Comparison of ENCODE assay signal across 8 mouse cellular contexts in the genomic region with DNA sequence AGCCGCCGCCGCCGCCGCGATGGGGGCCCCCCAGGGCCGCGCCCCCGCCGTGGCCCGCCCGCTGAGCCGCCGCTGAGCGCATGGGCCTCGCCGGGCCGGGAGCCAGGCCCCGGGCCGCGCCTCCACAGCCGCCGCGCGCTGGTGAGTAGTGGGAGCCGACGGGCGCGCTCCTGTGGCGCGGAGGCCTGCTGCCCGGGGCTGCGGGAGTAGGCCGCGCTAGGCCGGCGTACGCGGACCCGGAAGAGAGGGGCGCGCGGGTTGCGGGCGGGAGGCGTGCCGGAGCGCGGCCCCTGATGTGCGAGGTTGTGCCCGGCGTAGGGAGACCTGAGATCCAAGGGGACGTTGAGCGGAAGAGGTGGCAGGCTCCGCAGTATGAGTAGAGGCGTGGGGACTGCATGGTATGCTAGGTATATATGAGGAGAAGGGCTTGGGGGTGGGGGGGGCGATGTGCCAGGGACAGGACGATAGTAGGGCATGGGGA. TPM values are rescaled to one million over a fixed set of nuclear protein-coding genes. Genes with fewer than 3 reads are reported as not detected.
DNase-seq lines count a peak whose midpoint lies in the region; ATAC-seq and TF ChIP-seq lines count a peak whose summit lies in the region.

No protein-coding gene starts in this region.

- H3K4me3 ChIP-seq in heart, embryonic 13.5 days = peak overlapping the region; percentile 96
- H3K4me3 ChIP-seq in C2C12 (ENCODE audit: insufficient read depth, poor library complexity, severe bottlenecking) = peak overlapping the region; percentile 65
- peak overlapping the region; percentile 97 for H3K4me3 ChIP-seq in limb, embryonic 15.5 days
- H3K4me3 ChIP-seq in neural tube, embryonic 13.5 days = peak overlapping the region; percentile 95

- H3K36me3 ChIP-seq in heart, embryonic 13.5 days = peaks cover 17% of the 10 kb centered on the region
- H3K36me3 ChIP-seq in C2C12 (ENCODE audit: control insufficient read depth, insufficient read depth) = peaks cover 17% of the 10 kb centered on the region
- H3K36me3 ChIP-seq in limb, embryonic 15.5 days = peaks cover 13% of the 10 kb centered on the region
- peaks cover 16% of the 10 kb centered on the region for H3K36me3 ChIP-seq in neural tube, embryonic 13.5 days

- DNase-seq in heart, postnatal 25 days (ENCODE audit: low spot score) = no peak
- peak; percentile 47 to 68 for DNase-seq in gastrocnemius, postnatal 4 days (ENCODE audit: low spot score in 2 of 2)
- DNase-seq in right cerebral cortex, postnatal 25 days = no peak

- H3K4me2 ChIP-seq in heart, embryonic 13.5 days = peak overlapping the region; percentile 94
- H3K4me2 ChIP-seq in limb, embryonic 15.5 days = peak overlapping the region; percentile 66
- peak overlapping the region; percentile 87 for H3K4me2 ChIP-seq in neural tube, embryonic 13.5 days

- H3K9me3 ChIP-seq in heart, embryonic 13.5 days = no peaks in the 10 kb centered on the region
- no peaks in the 10 kb centered on the region for H3K9me3 ChIP-seq in limb, embryonic 15.5 days
- no peaks in the 10 kb centered on the region for H3K9me3 ChIP-seq in neural tube, embryonic 13.5 days

- H3K79me2 ChIP-seq in C2C12 (ENCODE audit: control insufficient read depth, insufficient read depth) = peaks cover 53% of the 10 kb centered on the region

- peak; percentile 51 for ATAC-seq in heart, embryonic 13.5 days (ENCODE audit: extremely low read depth, insufficient number of reproducible peaks, low FRiP score, low TSS enrichment)
- peak; percentile 10 for ATAC-seq in activated CD4-positive, CD25-positive, alpha-beta regulatory T cell, adult 4 months
- ATAC-seq in limb, embryonic 15.5 days (ENCODE audit: insufficient number of reproducible peaks, low FRiP score, low TSS enrichment, low read depth) = peak; percentile 54; the same call in 1 of the 2 replicates
- peak; percentile 76 for ATAC-seq in neural tube, embryonic 13.5 days (ENCODE audit: low read depth)

- H3K27me3 ChIP-seq in heart, embryonic 13.5 days (replicated peaks) = no peaks in the 10 kb centered on the region
- no peaks in the 10 kb centered on the region for H3K27me3 ChIP-seq in C2C12 (ENCODE audit: control insufficient read depth, insufficient read depth, insufficient read length)
- H3K27me3 ChIP-seq in limb, embryonic 15.5 days = no peaks in the 10 kb centered on the region
- H3K27me3 ChIP-seq in neural tube, embryonic 13.5 days = no peaks in the 10 kb centered on the region

- peaks cover 38% of the 10 kb centered on the region for H3K4me1 ChIP-seq in heart, embryonic 13.5 days
- peaks cover 25% of the 10 kb centered on the region for H3K4me1 ChIP-seq in limb, embryonic 15.5 days
- H3K4me1 ChIP-seq in neural tube, embryonic 13.5 days (replicated peaks) = peaks cover 29% of the 10 kb centered on the region

- WGBS in heart, embryonic 13.5 days = under 1% methylated on average over 58 of the region's 58 CpGs
- under 1% methylated on average over 39 of the region's 58 CpGs for WGBS in limb, embryonic 15.5 days
- under 1% methylated on average over 55 of the region's 58 CpGs for whole genome bisulfite sequencing in neural tube, embryonic 13.5 days

- H3ac ChIP-seq in C2C12 (ENCODE audit: control insufficient read depth, insufficient read length, low read depth) = peak overlapping the region; percentile 97

- H3K9ac ChIP-seq in heart, embryonic 13.5 days = peak overlapping the region; percentile 99
- peak overlapping the region; percentile 98 for H3K9ac ChIP-seq in limb, embryonic 15.5 days
- peak overlapping the region; percentile 99 for H3K9ac ChIP-seq in neural tube, embryonic 13.5 days

- no peak for TF ChIP-seq CTCF in C2C12 (IDR thresholded peaks at IDR 0.05; ENCODE audit: control insufficient read depth, insufficient read depth, insufficient read length)

- intact Hi-C loops in heart, postnatal 25 days (cut with DNase I) = loop anchor here (1.0 to 2.0 kb wide), 2 partner anchors 16 to 104 kb away; a partner anchor contains a TSS

- peaks cover 48% of the 10 kb centered on the region for H3K79me3 ChIP-seq in C2C12 (ENCODE audit: low read depth)

- H3K27ac ChIP-seq in heart, embryonic 13.5 days (replicated peaks) = peak overlapping the region; percentile 98
- peak overlapping the region; percentile 96 for H3K27ac ChIP-seq in limb, embryonic 15.5 days
- peak overlapping the region; percentile 97 for H3K27ac ChIP-seq in neural tube, embryonic 13.5 days (replicated peaks)

TF ChIP-seq in C2C12, 6 proteins besides CTCF, POLR2A, EP300 and RAD21:
- TF ChIP-seq MAX (IDR thresholded peaks at IDR 0.05) = no peak
- TF ChIP-seq MYOD1 (IDR thresholded peaks at IDR 0.05; ENCODE audit: control insufficient read depth, insufficient read length, low read depth) = no peak
- no peak for TF ChIP-seq USF1 (IDR thresholded peaks at IDR 0.05; ENCODE audit: low read depth)
- TF ChIP-seq FOSL1 (IDR thresholded peaks at IDR 0.05; ENCODE audit: insufficient read depth, low read length, poor library complexity, severe bottlenecking) = no peak
- TF ChIP-seq CEBPB (IDR thresholded peaks at IDR 0.05; ENCODE audit: low read depth) = no peak
- no peak for TF ChIP-seq MYOG (IDR thresholded peaks at IDR 0.05; ENCODE audit: control insufficient read depth, extremely low read depth, insufficient read length)

RNA-seq across cellular contexts. Expression of a gene that starts 0.5 kb away (rescaled TPM):
- 4.1 and 4.4 TPM in 2 replicates for polyA plus RNA-seq in heart, embryonic 13.5 days (2015; fragmentation: Nextera tagmentation; extraction: Ambion mirVana)
- total RNA-seq in heart, postnatal 25 days (2021) = 10 to 100 TPM; 14.0 to 16.0 TPM
- 32.1 TPM for polyA plus RNA-seq in C2C12 (2012; fragmentation: generic; extraction: Trizol)
- 10 to 100 TPM; 10.5 to 13.5 TPM for polyA plus RNA-seq in activated CD4-positive, CD25-positive, alpha-beta regulatory T cell, adult 4 months (2017; shearing (Covaris generic))
- total RNA-seq in gastrocnemius, postnatal 4 days (2021) = 10 to 100 TPM; 28.5 to 29.5 TPM
- polyA plus RNA-seq in limb, embryonic 15.5 days (2015; fragmentation: Nextera tagmentation; extraction: Ambion mirVana) = 9.3 TPM in 2 replicates
- 7.1 and 11.6 TPM in 2 replicates for polyA plus RNA-seq in neural tube, embryonic 13.5 days (2015; fragmentation: Nextera tagmentation; extraction: Ambion mirVana)

RNA-seq across cellular contexts. Expression of a gene that starts 15.6 kb away (rescaled TPM):
- polyA plus RNA-seq in heart, embryonic 13.5 days (2015; fragmentation: Nextera tagmentation; extraction: Ambion mirVana) = 217 and 237 TPM in 2 replicates
- total RNA-seq in heart, postnatal 25 days (2021) = 100 to 1,000 TPM; 130 to 133 TPM
- polyA plus RNA-seq in C2C12 (2012; fragmentation: generic; extraction: Trizol) = 169 TPM
- 100 to 1,000 TPM; 111 to 135 TPM for polyA plus RNA-seq in activated CD4-positive, CD25-positive, alpha-beta regulatory T cell, adult 4 months (2017; shearing (Covaris generic))
- 10 to 100 TPM; 62.3 to 63.3 TPM for total RNA-seq in gastrocnemius, postnatal 4 days (2021)
- 178 and 185 TPM in 2 replicates for polyA plus RNA-seq in limb, embryonic 15.5 days (2015; fragmentation: Nextera tagmentation; extraction: Ambion mirVana)
- 171 and 174 TPM in 2 replicates for polyA plus RNA-seq in neural tube, embryonic 13.5 days (2015; fragmentation: Nextera tagmentation; extraction: Ambion mirVana)

RNA-seq across cellular contexts. Expression of a gene that starts 25.8 kb away (rescaled TPM):
- 0.80 and 0.94 TPM in 2 replicates for polyA plus RNA-seq in heart, embryonic 13.5 days (2015; fragmentation: Nextera tagmentation; extraction: Ambion mirVana)
- 1 to 10 TPM; 2.5 to 3.1 TPM for total RNA-seq in heart, postnatal 25 days (2021)
- 1.5 TPM for polyA plus RNA-seq in C2C12 (2012; fragmentation: generic; extraction: Trizol)
- 1 to 10 TPM; 4.8 to 4.9 TPM for polyA plus RNA-seq in activated CD4-positive, CD25-positive, alpha-beta regulatory T cell, adult 4 months (2017; shearing (Covaris generic))
- 1 to 10 TPM; 3.0 to 4.5 TPM for total RNA-seq in gastrocnemius, postnatal 4 days (2021)
- 2.0 and 2.7 TPM in 2 replicates for polyA plus RNA-seq in limb, embryonic 15.5 days (2015; fragmentation: Nextera tagmentation; extraction: Ambion mirVana)
- 3.3 TPM in 2 replicates for polyA plus RNA-seq in neural tube, embryonic 13.5 days (2015; fragmentation: Nextera tagmentation; extraction: Ambion mirVana)

RNA-seq across cellular contexts. Expression of a gene that starts 43.5 kb away (rescaled TPM):
- polyA plus RNA-seq in heart, embryonic 13.5 days (2015; fragmentation: Nextera tagmentation; extraction: Ambion mirVana) = 77.4 and 87.2 TPM in 2 replicates
- total RNA-seq in heart, postnatal 25 days (2021) = 1 to 10 TPM; 3.2 to 3.6 TPM
- polyA plus RNA-seq in C2C12 (2012; fragmentation: generic; extraction: Trizol) = 34.0 TPM
- polyA plus RNA-seq in activated CD4-positive, CD25-positive, alpha-beta regulatory T cell, adult 4 months (2017; shearing (Covaris generic)) = 1 to 10 TPM; 1.6 TPM
- total RNA-seq in gastrocnemius, postnatal 4 days (2021) = 10 to 100 TPM; 13.5 to 18.3 TPM
- polyA plus RNA-seq in limb, embryonic 15.5 days (2015; fragmentation: Nextera tagmentation; extraction: Ambion mirVana) = 92.6 and 95.8 TPM in 2 replicates
- polyA plus RNA-seq in neural tube, embryonic 13.5 days (2015; fragmentation: Nextera tagmentation; extraction: Ambion mirVana) = 29.6 and 32.2 TPM in 2 replicates

RNA-seq across cellular contexts. Expression of a gene that starts 48.8 kb away (rescaled TPM):
- 34.4 and 34.6 TPM in 2 replicates for polyA plus RNA-seq in heart, embryonic 13.5 days (2015; fragmentation: Nextera tagmentation; extraction: Ambion mirVana)
- total RNA-seq in heart, postnatal 25 days (2021) = 10 to 100 TPM; 11.0 to 11.7 TPM
- polyA plus RNA-seq in C2C12 (2012; fragmentation: generic; extraction: Trizol) = 3.9 TPM
- 10 to 100 TPM; 12.9 to 25.7 TPM for polyA plus RNA-seq in activated CD4-positive, CD25-positive, alpha-beta regulatory T cell, adult 4 months (2017; shearing (Covaris generic))
- 10 to 100 TPM in 1 of 2 experiments, 1 to 10 TPM in 1; 9.2 to 12.9 TPM for total RNA-seq in gastrocnemius, postnatal 4 days (2021)
- 39.8 and 40.9 TPM in 2 replicates for polyA plus RNA-seq in limb, embryonic 15.5 days (2015; fragmentation: Nextera tagmentation; extraction: Ambion mirVana)
- 32.7 and 35.1 TPM in 2 replicates for polyA plus RNA-seq in neural tube, embryonic 13.5 days (2015; fragmentation: Nextera tagmentation; extraction: Ambion mirVana)

Comparison
In these comparisons a context has a peak if more than half of its experiments do, and no peak if none do; other contexts are left out.
1. ATAC-seq: peak in every context shown above with its lines; median percentile 76 in neural tube, embryonic 13.5 days; 54 in limb, embryonic 15.5 days; 51 in heart, embryonic 13.5 days; 10 in activated CD4-positive, CD25-positive, alpha-beta regulatory T cell, adult 4 months.
2. DNase-seq: peak in gastrocnemius, postnatal 4 days (2 of 2); none in heart, postnatal 25 days (single experiment) and right cerebral cortex, postnatal 25 days (single experiment).
3. Peak in every context shown above with its lines, with median percentiles within 50 percentile points of each other: H3K27ac ChIP-seq, H3K4me2 ChIP-seq, H3K4me3 ChIP-seq and H3K9ac ChIP-seq.